Mouse (Mus musculus) erythroid progenitor cell, adult 5-6 weeks (primary cell): ENCODE results near the gene Nol10. TPM values are rescaled to one million over a fixed set of nuclear protein-coding genes. Genes with fewer than 3 reads are reported as not detected.
"Not testable (repeated sequence)": the region's sequence is repeated elsewhere in the genome, so short reads cannot be mapped to it uniquely, and the experiment has no call there.

Experiments used
- ATAC-seq: replicated peaks from 2 replicates; pipeline ENCODE4 v1.8.0; 2016; ENCODE audit warnings: moderate number of reproducible peaks, mild to moderate bottlenecking, moderate TSS enrichment, inconsistent platforms; ENCODE audit not compliant: poor library complexity, low FRiP score, severe bottlenecking
- total RNA-seq, 2 experiments: library from RNA; stranded (forward) in 1 of 2; stranded (reverse) in 1 of 2; fragments of 150-400 nt in 1 of 2; fragments of 186-747, 209-891 nt in 1 of 2; gene quantifications; 2 replicates each; pipeline versions ENCODE4 v1.2.3 to v1.2.4; 2015 to 2017; ENCODE audit warnings: low replicate concordance in 2 of 2

Gene Nol10
- total RNA-seq, 2 experiments from 2014 or later: 3.1 to 4.2 TPM

- ATAC-seq: no peak
Observed at GRCm38 (mm10) chr12:17449661-17450091, 101.4 kb downstream of the Nol10 start.

GRCm38 (mm10) chr12:17450503-17450902, 102.2 kb downstream of the Nol10 start:
- ATAC-seq: no peak

DNA sequence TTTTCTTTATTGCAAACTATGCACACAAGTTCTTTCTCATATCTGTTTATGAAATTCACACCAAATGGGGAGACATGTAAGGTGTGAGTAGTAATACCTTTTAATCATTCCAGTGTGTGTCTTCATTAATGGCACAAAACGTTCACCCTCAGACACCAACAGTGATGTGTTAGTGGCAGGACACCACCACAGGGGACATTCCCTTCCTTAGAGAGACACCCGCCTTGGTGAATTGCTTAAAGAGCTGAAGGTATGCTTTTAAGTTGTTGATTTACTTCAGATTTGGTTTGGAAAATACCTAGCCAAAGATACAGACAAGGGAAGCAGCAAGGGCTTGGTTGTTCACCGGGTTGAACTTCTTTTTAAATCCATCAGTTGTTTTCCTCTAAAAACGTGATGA, 102.7 kb downstream of the Nol10 start:
- ATAC-seq: no peak

DNA sequence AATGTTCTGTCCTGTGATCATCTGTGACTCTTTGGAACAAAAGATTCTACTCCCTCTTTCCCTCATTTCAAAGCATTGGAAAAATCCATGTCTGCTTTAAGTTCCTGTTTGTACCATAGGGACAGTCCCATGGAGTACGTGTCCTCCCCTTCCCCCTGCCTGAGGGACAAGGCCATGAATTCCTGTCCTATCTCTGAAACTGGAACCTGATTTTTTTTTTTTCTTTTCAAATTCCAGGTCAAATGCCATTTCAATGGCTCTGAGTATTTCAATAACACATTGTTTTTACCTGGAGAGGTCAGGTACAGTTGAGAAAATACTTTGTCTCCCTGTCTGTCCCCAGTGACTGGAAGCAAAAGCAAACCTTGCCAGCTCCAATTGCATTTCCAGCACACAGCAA, 104.0 kb downstream of the Nol10 start:
- ATAC-seq: no peak

DNA sequence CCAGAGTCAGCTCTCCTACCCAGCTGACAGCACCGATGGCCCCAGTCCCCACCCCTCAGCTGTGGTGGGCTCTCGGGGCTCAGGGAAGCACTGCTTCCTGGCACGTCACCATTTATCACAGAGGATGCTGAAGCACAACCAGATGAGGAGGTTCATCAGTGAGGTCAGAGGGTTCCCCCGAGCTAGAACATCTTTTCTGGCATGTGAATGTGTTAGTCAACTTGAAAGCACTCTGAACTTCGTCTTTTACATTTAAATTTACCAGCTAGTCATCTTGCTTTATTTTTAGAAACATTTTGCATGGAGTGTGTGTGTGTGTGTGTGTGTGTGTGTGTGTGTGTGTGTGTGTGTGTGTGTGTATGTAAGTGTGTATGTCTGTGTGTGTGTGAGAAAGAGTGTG, 105.7 kb downstream of the Nol10 start:
- no peak for ATAC-seq

DNA sequence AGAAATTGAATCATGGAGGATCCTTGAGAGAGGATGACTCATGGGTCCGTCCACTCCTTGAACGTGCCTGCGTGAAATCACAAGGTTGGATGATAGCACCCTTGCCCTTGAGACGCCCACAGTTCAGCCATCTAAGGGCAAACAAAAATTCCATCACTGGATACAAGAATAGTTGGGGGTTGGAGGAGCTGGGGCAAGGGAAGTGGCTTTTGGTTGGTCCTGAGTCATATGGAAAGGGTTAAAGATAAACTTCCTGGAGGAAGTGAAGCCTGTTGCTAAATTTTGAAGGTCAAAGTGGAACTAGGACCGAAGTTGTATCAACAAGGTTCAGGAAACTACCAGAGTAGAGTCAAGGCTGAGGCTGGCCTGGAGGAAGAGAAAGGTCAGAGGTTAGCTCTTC, 106.8 kb downstream of the Nol10 start:
- no peak for ATAC-seq

- ATAC-seq: not testable (repeated sequence)
Observed at GRCm38 (mm10) chr12:17459223-17459622, 111.0 kb downstream of the Nol10 start.

GRCm38 (mm10) chr12:17463706-17464105, 115.4 kb downstream of the Nol10 start:
- ATAC-seq: no peak

GRCm38 (mm10) chr12:17464550-17464949, 116.3 kb downstream of the Nol10 start:
- not testable (repeated sequence) for ATAC-seq

DNA sequence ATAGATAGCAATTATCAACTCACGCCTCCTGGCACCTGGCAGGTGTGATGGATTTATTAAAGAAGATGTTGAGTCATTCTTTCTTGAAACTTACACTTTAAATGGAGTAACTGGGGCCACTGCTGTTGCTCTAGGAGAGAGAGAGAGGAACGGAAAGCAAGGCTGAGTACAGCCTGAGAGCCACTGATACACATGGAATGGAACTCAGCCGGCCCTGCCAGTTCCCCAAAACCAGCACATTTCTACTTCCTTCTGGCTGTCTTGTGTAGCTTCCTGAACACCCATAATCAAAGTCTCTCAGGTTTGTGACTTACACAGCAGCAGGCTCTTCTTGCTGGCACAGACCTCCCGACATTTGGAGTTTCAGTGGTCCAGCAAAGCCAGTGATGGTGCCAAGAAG, 118.5 kb downstream of the Nol10 start:
- no peak for ATAC-seq

GRCm38 (mm10) chr12:17468359-17468758, 120.1 kb downstream of the Nol10 start:
- no peak for ATAC-seq

- ATAC-seq: no peak
Observed at GRCm38 (mm10) chr12:17469869-17470268, 121.6 kb downstream of the Nol10 start.

GRCm38 (mm10) chr12:17470528-17470927, 122.3 kb downstream of the Nol10 start:
- not testable (repeated sequence) for ATAC-seq

DNA sequence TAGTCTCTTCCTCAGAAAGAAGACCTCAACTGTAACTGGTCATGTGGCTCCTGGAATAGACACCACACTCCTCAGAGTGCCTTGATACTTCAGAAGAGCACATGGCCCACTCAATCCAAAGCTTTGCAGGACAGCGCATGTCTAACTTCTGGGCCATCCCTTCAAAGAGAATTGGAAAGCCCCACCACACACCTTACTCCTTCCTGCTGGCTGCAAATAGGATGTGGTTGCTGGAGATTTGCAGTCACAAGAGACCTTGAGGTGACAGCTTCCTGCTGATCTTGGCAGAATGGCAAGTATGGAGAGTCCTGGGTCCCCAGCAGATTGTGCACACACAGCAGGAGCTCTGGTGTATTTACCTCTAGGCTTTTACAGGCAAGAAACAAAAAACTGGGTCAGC, 123.1 kb downstream of the Nol10 start:
- no peak for ATAC-seq

DNA sequence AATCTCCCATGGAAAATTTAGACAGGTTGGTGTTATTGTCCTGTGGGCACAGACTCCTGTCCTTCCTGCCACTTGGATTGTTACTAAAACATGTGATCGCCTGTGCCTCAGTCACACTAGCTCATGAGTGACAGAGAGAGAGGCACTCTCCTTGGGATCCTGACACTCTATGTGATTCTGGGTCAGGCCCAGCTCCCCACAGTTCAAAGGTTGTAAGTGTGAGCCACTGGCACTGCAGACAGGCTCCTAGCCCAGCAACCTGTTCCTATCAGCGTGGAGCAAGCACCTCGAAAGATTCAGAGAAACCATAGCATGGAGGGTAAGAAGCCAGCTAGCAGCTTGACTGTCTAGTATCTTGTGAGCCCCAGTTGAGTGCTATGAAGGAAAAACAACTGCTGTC, 124.9 kb downstream of the Nol10 start:
- no peak for ATAC-seq

DNA sequence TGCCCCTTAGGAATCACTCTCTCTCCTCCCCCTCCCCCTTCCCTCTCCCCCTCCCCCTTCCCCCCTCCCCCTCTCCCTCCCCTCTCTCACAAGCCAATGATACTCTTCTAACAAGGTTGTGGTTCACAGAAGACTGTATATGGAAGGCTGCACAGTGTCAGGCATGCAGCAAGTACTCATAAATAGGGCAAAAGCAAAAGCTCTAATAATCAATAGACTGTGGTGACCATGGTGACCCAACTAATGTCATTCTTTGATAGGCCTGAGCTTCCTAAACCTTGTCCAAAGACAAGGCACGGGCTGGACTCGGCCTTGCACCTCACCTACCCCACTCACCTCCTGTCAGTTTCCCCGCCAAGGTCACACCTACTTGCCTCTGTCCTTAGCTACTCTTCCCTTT, 125.6 kb downstream of the Nol10 start:
- no peak for ATAC-seq

GRCm38 (mm10) chr12:17474681-17475080, 126.4 kb downstream of the Nol10 start:
- ATAC-seq: no peak

DNA sequence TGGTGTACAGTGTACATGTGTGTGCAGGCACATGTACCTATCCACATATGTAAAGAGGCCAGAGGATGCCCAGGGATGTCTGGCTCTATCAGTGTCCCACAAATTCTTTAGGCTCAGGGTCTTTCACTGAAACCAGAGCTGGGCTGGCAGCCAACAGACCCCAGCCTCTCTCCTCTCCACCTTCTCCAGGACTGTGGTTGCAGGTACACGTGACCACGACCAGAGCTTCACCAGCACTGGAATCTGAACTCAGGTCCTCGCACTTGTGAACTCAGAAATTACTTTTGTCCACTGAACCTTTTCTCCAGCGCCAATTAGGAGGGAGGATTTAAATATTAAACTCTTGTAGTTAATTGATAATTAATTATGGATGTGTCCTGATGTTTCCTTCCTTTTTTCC, 126.9 kb downstream of the Nol10 start:
- ATAC-seq: no peak

DNA sequence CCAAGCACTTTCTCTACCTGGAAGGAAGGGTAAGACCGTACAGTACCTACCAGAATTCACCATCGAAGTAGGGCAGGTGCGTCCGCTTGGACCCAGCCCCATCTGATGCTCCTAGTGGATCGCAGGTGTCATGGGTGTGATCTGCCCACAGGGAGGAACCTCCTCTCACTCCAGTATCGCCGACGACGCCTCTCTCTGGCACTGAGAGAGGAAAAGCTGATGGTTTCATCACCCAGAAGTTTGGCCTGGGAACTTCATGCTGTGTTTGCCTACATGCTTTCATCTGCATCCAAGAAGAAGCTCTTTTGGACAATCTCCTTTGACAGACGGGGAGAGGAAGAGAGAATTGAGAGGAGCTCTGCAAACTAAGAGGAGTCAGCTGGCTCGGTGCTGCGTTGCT, 129.9 kb downstream of the Nol10 start:
- no peak for ATAC-seq

- no peak for ATAC-seq
Observed at GRCm38 (mm10) chr12:17478856-17479255, 130.6 kb downstream of the Nol10 start.
